Mouse (Mus musculus): ENCODE measurements around the gene Snx14. TPM values are rescaled to one million over a fixed set of nuclear protein-coding genes. Genes with fewer than 3 reads are reported as not detected.

Snx14 gene
- polyA plus RNA-seq, 1 experiment from 2014 or later, result 21.5 TPM

GRCm38 (mm10) chr9:88409978-88410377, 28.8 kb downstream of the Snx14 start:
- Histone ChIP-seq H3K4me3 (ENCODE audit: low read depth, low read length) (no peak overlapping the region), H3K27me3 (ENCODE audit: control insufficient read depth, insufficient read depth, low read length) (no peaks in the 10 kb centered on the region), H3K27ac (replicated peaks; ENCODE audit: low read depth, low read length) (no peak overlapping the region), H3K4me1 (ENCODE audit: control insufficient read depth, insufficient read depth, low read length) (no peaks in the 10 kb centered on the region), H3K9me3 (ENCODE audit: control insufficient read depth, low read length) (no peaks in the 10 kb centered on the region), H3K36me3 (ENCODE audit: control insufficient read depth, insufficient read depth, low read length) (no peaks in the 10 kb centered on the region), H3K4me2 (ENCODE audit: low read depth, severe bottlenecking) (no peak overlapping the region), H3K9ac (ENCODE audit: low read length) (no peak overlapping the region)
- DNase-seq (ENCODE audit: low spot score) (no peak), ATAC-seq (ENCODE audit: insufficient number of reproducible peaks, low FRiP score, low TSS enrichment, low read depth) (no peak)
- WGBS, result 83% methylated on average over 2 of the region's 2 CpGs

GRCm38 (mm10) chr9:88404515-88404914, 34.2 kb downstream of the Snx14 start:
- Histone ChIP-seq H3K4me3 (ENCODE audit: low read depth, low read length) (no peak overlapping the region), H3K36me3 (ENCODE audit: control insufficient read depth, insufficient read depth, low read length) (no peaks in the 10 kb centered on the region), H3K27me3 (ENCODE audit: control insufficient read depth, insufficient read depth, low read length) (no peaks in the 10 kb centered on the region), H3K27ac (replicated peaks; ENCODE audit: low read depth, low read length) (no peak overlapping the region), H3K4me1 (ENCODE audit: control insufficient read depth, insufficient read depth, low read length) (no peaks in the 10 kb centered on the region), H3K4me2 (ENCODE audit: low read depth, severe bottlenecking) (no peak overlapping the region), H3K9me3 (ENCODE audit: control insufficient read depth, low read length) (no peaks in the 10 kb centered on the region), H3K9ac (ENCODE audit: low read length) (no peak overlapping the region)
- no peak for ATAC-seq (ENCODE audit: insufficient number of reproducible peaks, low FRiP score, low TSS enrichment, low read depth)
- WGBS, result 91% methylated on average over 6 of the region's 6 CpGs
- no peak for DNase-seq (ENCODE audit: low spot score)

GRCm38 (mm10) chr9:88404088-88404487, 34.7 kb downstream of the Snx14 start:
- WGBS, result 84% methylated on average over 10 of the region's 10 CpGs
- no peak overlapping the region for H3K27ac ChIP-seq (replicated peaks; ENCODE audit: low read depth, low read length)
- no peak overlapping the region for H3K4me2 ChIP-seq (ENCODE audit: low read depth, severe bottlenecking)
- ATAC-seq (ENCODE audit: insufficient number of reproducible peaks, low FRiP score, low TSS enrichment, low read depth), result no peak
- H3K4me3 ChIP-seq (ENCODE audit: low read depth, low read length), result no peak overlapping the region
- H3K4me1 ChIP-seq (ENCODE audit: control insufficient read depth, insufficient read depth, low read length), result no peaks in the 10 kb centered on the region
- no peak overlapping the region for H3K9ac ChIP-seq (ENCODE audit: low read length)
- H3K9me3 ChIP-seq (ENCODE audit: control insufficient read depth, low read length), result no peaks in the 10 kb centered on the region
- H3K36me3 ChIP-seq (ENCODE audit: control insufficient read depth, insufficient read depth, low read length), result no peaks in the 10 kb centered on the region
- H3K27me3 ChIP-seq (ENCODE audit: control insufficient read depth, insufficient read depth, low read length), result no peaks in the 10 kb centered on the region
- DNase-seq (ENCODE audit: low spot score), result no peak

- 88% methylated on average over 1 of the region's 1 CpGs for whole genome bisulfite sequencing
- ATAC-seq (ENCODE audit: insufficient number of reproducible peaks, low FRiP score, low TSS enrichment, low read depth) (no peak), DNase-seq (ENCODE audit: low spot score) (no peak)
- no peak overlapping the region for H3K9ac ChIP-seq (ENCODE audit: low read length)
- H3K36me3 ChIP-seq (ENCODE audit: control insufficient read depth, insufficient read depth, low read length), result no peaks in the 10 kb centered on the region; the same call in 1 of the 2 replicates
- H3K4me1 ChIP-seq (ENCODE audit: control insufficient read depth, insufficient read depth, low read length), result no peaks in the 10 kb centered on the region
- H3K4me2 ChIP-seq (ENCODE audit: low read depth, severe bottlenecking), result no peak overlapping the region
- H3K27ac ChIP-seq (replicated peaks; ENCODE audit: low read depth, low read length), result no peak overlapping the region
- H3K9me3 ChIP-seq (ENCODE audit: control insufficient read depth, low read length), result no peaks in the 10 kb centered on the region
- H3K27me3 ChIP-seq (ENCODE audit: control insufficient read depth, insufficient read depth, low read length), result no peaks in the 10 kb centered on the region
- no peak overlapping the region for H3K4me3 ChIP-seq (ENCODE audit: low read depth, low read length)
Observed at GRCm38 (mm10) chr9:88398461-88398860, 40.3 kb downstream of the Snx14 start.

GRCm38 (mm10) chr9:88394852-88395251, 43.9 kb downstream of the Snx14 start:
- Histone ChIP-seq H3K27ac (replicated peaks; ENCODE audit: low read depth, low read length) (no peak overlapping the region), H3K27me3 (ENCODE audit: control insufficient read depth, insufficient read depth, low read length) (no peaks in the 10 kb centered on the region), H3K9ac (ENCODE audit: low read length) (no peak overlapping the region), H3K4me3 (ENCODE audit: low read depth, low read length) (no peak overlapping the region), H3K36me3 (ENCODE audit: control insufficient read depth, insufficient read depth, low read length) (no peaks in the 10 kb centered on the region; the same call in 1 of the 2 replicates), H3K9me3 (ENCODE audit: control insufficient read depth, low read length) (no peaks in the 10 kb centered on the region), H3K4me2 (ENCODE audit: low read depth, severe bottlenecking) (no peak overlapping the region), H3K4me1 (ENCODE audit: control insufficient read depth, insufficient read depth, low read length) (no peaks in the 10 kb centered on the region)
- ATAC-seq (ENCODE audit: insufficient number of reproducible peaks, low FRiP score, low TSS enrichment, low read depth) (no peak), DNase-seq (ENCODE audit: low spot score) (no peak)
- WGBS, result 94% methylated on average over 8 of the region's 8 CpGs

DNA sequence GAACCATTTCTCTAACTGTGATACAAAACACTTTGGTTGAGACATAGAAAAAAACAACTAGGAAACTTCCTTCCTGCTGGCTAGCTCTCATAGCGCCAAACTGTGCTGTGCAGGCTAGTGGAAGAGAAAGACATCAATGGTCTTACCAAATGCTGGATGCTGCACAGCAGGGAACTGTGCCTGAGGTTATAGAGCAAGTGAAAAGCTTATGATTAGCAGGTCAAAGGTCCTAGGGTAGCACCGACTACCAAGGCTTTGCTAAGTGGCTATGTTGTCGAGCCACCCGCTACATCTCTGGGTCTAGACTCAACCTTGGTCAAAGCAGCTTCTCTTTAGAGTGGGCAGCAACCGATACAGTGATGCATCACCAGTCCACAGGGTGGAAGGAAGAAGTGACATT, 49.9 kb downstream of the Snx14 start:
- no peaks in the 10 kb centered on the region; the same call in 1 of the 2 replicates for H3K36me3 ChIP-seq (ENCODE audit: control insufficient read depth, insufficient read depth, low read length)
- no peak overlapping the region for H3K4me3 ChIP-seq (ENCODE audit: low read depth, low read length)
- H3K9me3 ChIP-seq (ENCODE audit: control insufficient read depth, low read length), result no peaks in the 10 kb centered on the region
- ATAC-seq (ENCODE audit: insufficient number of reproducible peaks, low FRiP score, low TSS enrichment, low read depth) (no peak), DNase-seq (ENCODE audit: low spot score) (no peak)
- 78% methylated on average over 5 of the region's 5 CpGs for WGBS
- H3K9ac ChIP-seq (ENCODE audit: low read length), result no peak overlapping the region
- no peaks in the 10 kb centered on the region for H3K27me3 ChIP-seq (ENCODE audit: control insufficient read depth, insufficient read depth, low read length)
- no peaks in the 10 kb centered on the region for H3K4me1 ChIP-seq (ENCODE audit: control insufficient read depth, insufficient read depth, low read length)
- no peak overlapping the region for H3K4me2 ChIP-seq (ENCODE audit: low read depth, severe bottlenecking)
- H3K27ac ChIP-seq (replicated peaks; ENCODE audit: low read depth, low read length), result no peak overlapping the region

- Histone ChIP-seq H3K27ac (replicated peaks; ENCODE audit: low read depth, low read length) (no peak overlapping the region), H3K27me3 (ENCODE audit: control insufficient read depth, insufficient read depth, low read length) (no peaks in the 10 kb centered on the region), H3K4me1 (ENCODE audit: control insufficient read depth, insufficient read depth, low read length) (no peaks in the 10 kb centered on the region), H3K9ac (ENCODE audit: low read length) (no peak overlapping the region), H3K4me3 (ENCODE audit: low read depth, low read length) (no peak overlapping the region), H3K36me3 (ENCODE audit: control insufficient read depth, insufficient read depth, low read length) (peaks cover 2% of the 10 kb centered on the region; the same call in 1 of the 2 replicates), H3K9me3 (ENCODE audit: control insufficient read depth, low read length) (no peaks in the 10 kb centered on the region), H3K4me2 (ENCODE audit: low read depth, severe bottlenecking) (no peak overlapping the region)
- DNase-seq (ENCODE audit: low spot score), result no peak
- ATAC-seq (ENCODE audit: insufficient number of reproducible peaks, low FRiP score, low TSS enrichment, low read depth), result no peak
- WGBS, result 81% methylated on average over 1 of the region's 1 CpGs
Observed at GRCm38 (mm10) chr9:88380542-88380941, 58.2 kb downstream of the Snx14 start.

DNA sequence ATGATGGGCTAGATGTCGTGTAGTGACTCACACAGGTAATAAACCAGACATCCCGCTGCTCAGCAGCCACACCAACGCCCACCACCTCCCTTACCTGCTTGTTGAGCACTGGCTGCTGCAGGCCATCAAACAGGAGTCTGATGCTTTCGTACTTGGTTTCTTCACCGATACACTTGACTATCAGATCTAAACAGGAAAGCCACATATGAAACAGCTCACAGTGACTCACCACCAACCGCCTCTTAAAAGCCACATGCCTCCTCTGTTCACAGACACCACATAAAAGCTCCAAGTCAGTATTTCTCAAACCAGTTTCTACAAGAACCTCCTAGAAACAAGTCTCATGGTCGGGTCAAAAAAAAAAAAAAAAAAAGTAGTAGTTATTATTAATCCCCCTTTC, 58.7 kb downstream of the Snx14 start:
- Histone ChIP-seq H3K4me2 (ENCODE audit: low read depth, severe bottlenecking) (no peak overlapping the region), H3K4me3 (ENCODE audit: low read depth, low read length) (no peak overlapping the region), H3K27me3 (ENCODE audit: control insufficient read depth, insufficient read depth, low read length) (no peaks in the 10 kb centered on the region), H3K9me3 (ENCODE audit: control insufficient read depth, low read length) (no peaks in the 10 kb centered on the region), H3K36me3 (ENCODE audit: control insufficient read depth, insufficient read depth, low read length) (peaks cover 2% of the 10 kb centered on the region; the same call in 1 of the 2 replicates), H3K4me1 (ENCODE audit: control insufficient read depth, insufficient read depth, low read length) (no peaks in the 10 kb centered on the region), H3K27ac (replicated peaks; ENCODE audit: low read depth, low read length) (no peak overlapping the region), H3K9ac (ENCODE audit: low read length) (no peak overlapping the region)
- no peak for ATAC-seq (ENCODE audit: insufficient number of reproducible peaks, low FRiP score, low TSS enrichment, low read depth)
- WGBS, result 74% methylated on average over 7 of the region's 7 CpGs
- DNase-seq (ENCODE audit: low spot score), result no peak

- Histone ChIP-seq H3K27ac (replicated peaks; ENCODE audit: low read depth, low read length) (no peak overlapping the region), H3K4me2 (ENCODE audit: low read depth, severe bottlenecking) (no peak overlapping the region), H3K27me3 (ENCODE audit: control insufficient read depth, insufficient read depth, low read length) (no peaks in the 10 kb centered on the region), H3K4me1 (ENCODE audit: control insufficient read depth, insufficient read depth, low read length) (no peaks in the 10 kb centered on the region), H3K36me3 (ENCODE audit: control insufficient read depth, insufficient read depth, low read length) (peaks cover 2% of the 10 kb centered on the region; the same call in 1 of the 2 replicates), H3K9me3 (ENCODE audit: control insufficient read depth, low read length) (no peaks in the 10 kb centered on the region), H3K4me3 (ENCODE audit: low read depth, low read length) (no peak overlapping the region), H3K9ac (ENCODE audit: low read length) (no peak overlapping the region)
- ATAC-seq (ENCODE audit: insufficient number of reproducible peaks, low FRiP score, low TSS enrichment, low read depth) (no peak), DNase-seq (ENCODE audit: low spot score) (no peak)
- 89% methylated on average over 3 of the region's 3 CpGs for WGBS
Observed at GRCm38 (mm10) chr9:88379057-88379456, 59.7 kb downstream of the Snx14 start.
